Mouse (Mus musculus): Measurements from ENCODE around the gene Map3k15.

The Map3k15 gene

GRCm38 (mm10) chrX:159988002-159988960 is at the start of gene Map3k15:
Map3k15 (plus strand) TSS chrX:159988433.
- peak; percentile 39 to 64 for DNase-seq (ENCODE audit: low spot score in 2 of 2)

- DNase-seq (ENCODE audit: low spot score in 2 of 2): no peak
These were observed 45.7 kb upstream of the Map3k15 start for GRCm38 (mm10) chrX:159942569-159942968.

- no peak for DNase-seq (ENCODE audit: low spot score in 2 of 2)
These were observed 44.6 kb upstream of the Map3k15 start for GRCm38 (mm10) chrX:159943586-159943985.

GRCm38 (mm10) chrX:159953546-159954429 is 34.4 kb upstream of the Map3k15 start:
- DNase-seq (ENCODE audit: low spot score in 2 of 2): no peak

- no peak for DNase-seq (ENCODE audit: low spot score in 2 of 2)
These were observed 33.8 kb upstream of the Map3k15 start for GRCm38 (mm10) chrX:159954430-159954779.

GRCm38 (mm10) chrX:159955433-159955832 is 32.8 kb upstream of the Map3k15 start:
- no peak for DNase-seq (ENCODE audit: low spot score in 2 of 2)

- DNase-seq (ENCODE audit: low spot score in 2 of 2): no peak
These were observed 26.8 kb upstream of the Map3k15 start for GRCm38 (mm10) chrX:159961385-159961784.

GRCm38 (mm10) chrX:159963273-159963672 is 25.0 kb upstream of the Map3k15 start:
- no peak for DNase-seq (ENCODE audit: low spot score in 2 of 2)

- DNase-seq (ENCODE audit: low spot score in 2 of 2): no peak
These were observed 24.3 kb upstream of the Map3k15 start for GRCm38 (mm10) chrX:159963925-159964324.

GRCm38 (mm10) chrX:159969025-159969424 is 19.2 kb upstream of the Map3k15 start:
- DNase-seq (ENCODE audit: low spot score in 2 of 2): no peak

- DNase-seq (ENCODE audit: low spot score in 2 of 2): no peak
These were observed 17.0 kb upstream of the Map3k15 start for GRCm38 (mm10) chrX:159971091-159971779.

- no peak for DNase-seq (ENCODE audit: low spot score in 2 of 2)
These were observed 14.5 kb upstream of the Map3k15 start for GRCm38 (mm10) chrX:159973730-159974129.

GRCm38 (mm10) chrX:159976243-159976642 is 12.0 kb upstream of the Map3k15 start:
- no peak for DNase-seq (ENCODE audit: low spot score in 2 of 2)

GRCm38 (mm10) chrX:159995808-159996207 is 7.6 kb downstream of the Map3k15 start:
- no peak for DNase-seq (ENCODE audit: low spot score in 2 of 2)

GRCm38 (mm10) chrX:160053306-160053705 is 65.1 kb downstream of the Map3k15 start:
- DNase-seq (ENCODE audit: low spot score in 2 of 2): no peak

GRCm38 (mm10) chrX:160054643-160055042 is 66.4 kb downstream of the Map3k15 start:
- no peak for DNase-seq (ENCODE audit: low spot score in 2 of 2)

- no peak for DNase-seq (ENCODE audit: low spot score in 2 of 2)
These were observed 103.7 kb downstream of the Map3k15 start for GRCm38 (mm10) chrX:160091973-160092372.

- no peak for DNase-seq (ENCODE audit: low spot score in 2 of 2)
These were observed 119.6 kb downstream of the Map3k15 start for GRCm38 (mm10) chrX:160107817-160108216.

- DNase-seq (ENCODE audit: low spot score in 2 of 2): no peak
These were observed 125.5 kb downstream of the Map3k15 start for GRCm38 (mm10) chrX:160113777-160114176.

- DNase-seq (ENCODE audit: low spot score in 2 of 2): no peak
These were observed 127.8 kb downstream of the Map3k15 start for GRCm38 (mm10) chrX:160116074-160116473.

GRCm38 (mm10) chrX:160116658-160117057 is 128.4 kb downstream of the Map3k15 start:
- DNase-seq (ENCODE audit: low spot score in 2 of 2): peak in 1 of 2 experiments; percentile 21

Measured in urinary bladder, postnatal 4 days (tissue).